Mouse (Mus musculus): Measurements from ENCODE around the gene Ugt1a1. TPM values are rescaled to one million over a fixed set of nuclear protein-coding genes. Genes with fewer than 3 reads are reported as not detected.

The Ugt1a1 gene
- polyA plus RNA-seq, 1 experiment from 2014 or later = not detected

GRCm38 (mm10) chr1:88212341-88213045 lies 734 bp downstream of the Ugt1a1 start:
- H3K4me3 ChIP-seq = no peak overlapping the region
- WGBS = 61% methylated on average over 8 of the region's 8 CpGs
- H3K9me3 ChIP-seq = peaks cover 58% of the 10 kb centered on the region
- no peaks in the 10 kb centered on the region for H3K36me3 ChIP-seq
- no peak overlapping the region for H3K4me2 ChIP-seq (replicated peaks)
- no peak overlapping the region for H3K9ac ChIP-seq (replicated peaks)
- no peaks in the 10 kb centered on the region for H3K27me3 ChIP-seq
- no peak overlapping the region for H3K27ac ChIP-seq (replicated peaks)
- ATAC-seq (ENCODE audit: low FRiP score, low read depth) = no peak
- H3K4me1 ChIP-seq = no peaks in the 10 kb centered on the region

DNA sequence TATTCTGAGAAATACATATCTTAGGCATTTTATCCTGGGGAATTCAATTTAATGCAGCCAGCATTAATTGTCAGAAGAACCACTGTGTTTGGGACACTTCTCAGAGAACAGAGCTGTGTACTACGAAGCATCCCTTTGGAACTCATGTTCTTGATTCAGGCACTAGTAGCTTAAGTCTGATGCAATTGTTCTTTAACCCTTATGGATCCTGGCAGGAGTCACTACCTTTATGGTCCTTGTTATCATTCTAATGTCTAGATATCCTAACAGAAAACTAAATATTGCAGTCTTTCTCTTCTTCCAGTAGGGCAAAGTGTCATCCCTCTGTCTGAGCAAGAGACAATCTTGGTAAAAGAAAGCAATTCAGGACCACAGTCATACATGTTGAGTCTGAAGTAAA lies 1.3 kb downstream of the Ugt1a1 start:
- Histone ChIP-seq H3K4me1 (no peaks in the 10 kb centered on the region), H3K9ac (replicated peaks) (no peak overlapping the region), H3K36me3 (no peaks in the 10 kb centered on the region), H3K4me2 (replicated peaks) (no peak overlapping the region), H3K27me3 (no peaks in the 10 kb centered on the region), H3K9me3 (peaks cover 60% of the 10 kb centered on the region), H3K27ac (replicated peaks) (no peak overlapping the region), H3K4me3 (no peak overlapping the region)
- ATAC-seq (ENCODE audit: low FRiP score, low read depth) = no peak
- WGBS = 73% methylated on average over 1 of the region's 1 CpGs

GRCm38 (mm10) chr1:88213766-88214461 lies 2.2 kb downstream of the Ugt1a1 start:
- H3K27ac ChIP-seq (replicated peaks) = no peak overlapping the region
- H3K4me1 ChIP-seq = no peaks in the 10 kb centered on the region
- peaks cover 60% of the 10 kb centered on the region for H3K9me3 ChIP-seq
- no peak overlapping the region for H3K4me2 ChIP-seq (replicated peaks)
- H3K4me3 ChIP-seq = no peak overlapping the region
- no peaks in the 10 kb centered on the region for H3K27me3 ChIP-seq
- H3K36me3 ChIP-seq = no peaks in the 10 kb centered on the region
- ATAC-seq (ENCODE audit: low FRiP score, low read depth) = 0 out of 2 replicates have a peak, but pooled peaks have one; percentile 7
- H3K9ac ChIP-seq (replicated peaks) = no peak overlapping the region
- 79% methylated on average over 2 of the region's 2 CpGs for WGBS

GRCm38 (mm10) chr1:88214462-88214952 lies 2.7 kb downstream of the Ugt1a1 start:
- peaks cover 60% of the 10 kb centered on the region for H3K9me3 ChIP-seq
- H3K4me2 ChIP-seq (replicated peaks) = no peak overlapping the region
- no peaks in the 10 kb centered on the region for H3K27me3 ChIP-seq
- H3K27ac ChIP-seq (replicated peaks) = no peak overlapping the region
- H3K4me3 ChIP-seq = no peak overlapping the region
- WGBS = 76% methylated on average over 2 of the region's 2 CpGs
- ATAC-seq (ENCODE audit: low FRiP score, low read depth) = 0 out of 2 replicates have a peak, but pooled peaks have one; percentile 10
- H3K4me1 ChIP-seq = no peaks in the 10 kb centered on the region
- no peaks in the 10 kb centered on the region for H3K36me3 ChIP-seq
- no peak overlapping the region for H3K9ac ChIP-seq (replicated peaks)

GRCm38 (mm10) chr1:88215466-88216380 lies 4.0 kb downstream of the Ugt1a1 start:
- Histone ChIP-seq H3K9me3 (peaks cover 60% of the 10 kb centered on the region), H3K36me3 (no peaks in the 10 kb centered on the region), H3K27me3 (no peaks in the 10 kb centered on the region), H3K27ac (replicated peaks) (no peak overlapping the region), H3K4me3 (no peak overlapping the region), H3K4me2 (replicated peaks) (no peak overlapping the region), H3K9ac (replicated peaks) (no peak overlapping the region), H3K4me1 (no peaks in the 10 kb centered on the region)
- ATAC-seq (ENCODE audit: low FRiP score, low read depth) = no peak
- 69% methylated on average over 10 of the region's 10 CpGs for WGBS

GRCm38 (mm10) chr1:88216551-88216950 lies 4.8 kb downstream of the Ugt1a1 start:
- no peak overlapping the region for H3K4me2 ChIP-seq (replicated peaks)
- no peak for ATAC-seq (ENCODE audit: low FRiP score, low read depth)
- H3K27ac ChIP-seq (replicated peaks) = no peak overlapping the region
- no peaks in the 10 kb centered on the region for H3K36me3 ChIP-seq
- WGBS = 52% methylated on average over 2 of the region's 2 CpGs
- no peaks in the 10 kb centered on the region for H3K4me1 ChIP-seq
- peaks cover 57% of the 10 kb centered on the region for H3K9me3 ChIP-seq
- no peak overlapping the region for H3K9ac ChIP-seq (replicated peaks)
- no peak overlapping the region for H3K4me3 ChIP-seq
- no peaks in the 10 kb centered on the region for H3K27me3 ChIP-seq

- WGBS = 62% methylated on average over 2 of the region's 2 CpGs
- H3K4me1 ChIP-seq = no peaks in the 10 kb centered on the region
- no peak for ATAC-seq (ENCODE audit: low FRiP score, low read depth)
- no peaks in the 10 kb centered on the region for H3K36me3 ChIP-seq
- H3K27ac ChIP-seq (replicated peaks) = no peak overlapping the region
- H3K27me3 ChIP-seq = no peaks in the 10 kb centered on the region
- peaks cover 54% of the 10 kb centered on the region for H3K9me3 ChIP-seq
- no peak overlapping the region for H3K4me3 ChIP-seq
- no peak overlapping the region for H3K9ac ChIP-seq (replicated peaks)
- H3K4me2 ChIP-seq (replicated peaks) = no peak overlapping the region
These were observed 5.4 kb downstream of the Ugt1a1 start for GRCm38 (mm10) chr1:88217144-88217543.

- H3K27ac ChIP-seq (replicated peaks) = no peak overlapping the region
- no peak overlapping the region for H3K4me3 ChIP-seq
- H3K36me3 ChIP-seq = no peaks in the 10 kb centered on the region
- no peak overlapping the region for H3K9ac ChIP-seq (replicated peaks)
- 40% methylated on average over 3 of the region's 3 CpGs for WGBS
- H3K27me3 ChIP-seq = no peaks in the 10 kb centered on the region
- H3K9me3 ChIP-seq = peaks cover 52% of the 10 kb centered on the region
- H3K4me2 ChIP-seq (replicated peaks) = no peak overlapping the region
- H3K4me1 ChIP-seq = no peaks in the 10 kb centered on the region
- ATAC-seq (ENCODE audit: low FRiP score, low read depth) = no peak
These were observed 5.8 kb downstream of the Ugt1a1 start for GRCm38 (mm10) chr1:88217576-88217975.

GRCm38 (mm10) chr1:88218051-88218450 lies 6.3 kb downstream of the Ugt1a1 start:
- 75% methylated on average over 9 of the region's 9 CpGs for WGBS
- H3K9me3 ChIP-seq = peaks cover 47% of the 10 kb centered on the region
- H3K4me2 ChIP-seq (replicated peaks) = no peak overlapping the region
- H3K27ac ChIP-seq (replicated peaks) = no peak overlapping the region
- ATAC-seq (ENCODE audit: low FRiP score, low read depth) = no peak
- no peaks in the 10 kb centered on the region for H3K27me3 ChIP-seq
- H3K4me1 ChIP-seq = no peaks in the 10 kb centered on the region
- H3K36me3 ChIP-seq = no peaks in the 10 kb centered on the region
- H3K9ac ChIP-seq (replicated peaks) = no peak overlapping the region
- no peak overlapping the region for H3K4me3 ChIP-seq

GRCm38 (mm10) chr1:88218591-88218990 lies 6.8 kb downstream of the Ugt1a1 start:
- Histone ChIP-seq H3K27me3 (no peaks in the 10 kb centered on the region), H3K4me1 (no peaks in the 10 kb centered on the region), H3K4me3 (no peak overlapping the region), H3K27ac (replicated peaks) (no peak overlapping the region), H3K9ac (replicated peaks) (no peak overlapping the region), H3K9me3 (peaks cover 41% of the 10 kb centered on the region), H3K4me2 (replicated peaks) (no peak overlapping the region), H3K36me3 (no peaks in the 10 kb centered on the region)
- WGBS = 49% methylated on average over 4 of the region's 4 CpGs
- no peak for ATAC-seq (ENCODE audit: low FRiP score, low read depth)

DNA sequence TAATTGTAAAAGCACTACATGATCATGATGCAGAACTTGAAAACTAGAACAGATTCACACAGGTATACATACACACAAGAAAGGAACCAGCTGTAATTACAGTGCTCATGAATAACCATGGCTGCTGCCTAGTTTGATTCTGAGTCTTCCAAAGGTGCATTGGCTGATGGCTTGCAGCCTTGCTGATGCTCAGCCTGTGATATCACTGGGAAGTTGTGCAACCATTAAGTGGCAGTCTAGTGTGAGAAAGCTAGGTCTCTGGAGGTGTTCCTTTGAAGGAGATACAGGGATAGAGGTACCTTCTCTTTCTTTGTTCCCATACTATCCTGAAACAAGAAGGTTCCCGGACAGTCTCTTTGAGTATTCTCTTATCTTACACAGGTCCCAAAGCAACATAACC lies 7.3 kb downstream of the Ugt1a1 start:
- H3K9me3 ChIP-seq = peaks cover 37% of the 10 kb centered on the region
- no peak overlapping the region for H3K27ac ChIP-seq (replicated peaks)
- H3K9ac ChIP-seq (replicated peaks) = no peak overlapping the region
- no peak for ATAC-seq (ENCODE audit: low FRiP score, low read depth)
- H3K4me1 ChIP-seq = no peaks in the 10 kb centered on the region
- WGBS = 15% methylated on average over 1 of the region's 1 CpGs
- no peak overlapping the region for H3K4me2 ChIP-seq (replicated peaks)
- no peaks in the 10 kb centered on the region for H3K36me3 ChIP-seq
- no peak overlapping the region for H3K4me3 ChIP-seq
- no peaks in the 10 kb centered on the region for H3K27me3 ChIP-seq

DNA sequence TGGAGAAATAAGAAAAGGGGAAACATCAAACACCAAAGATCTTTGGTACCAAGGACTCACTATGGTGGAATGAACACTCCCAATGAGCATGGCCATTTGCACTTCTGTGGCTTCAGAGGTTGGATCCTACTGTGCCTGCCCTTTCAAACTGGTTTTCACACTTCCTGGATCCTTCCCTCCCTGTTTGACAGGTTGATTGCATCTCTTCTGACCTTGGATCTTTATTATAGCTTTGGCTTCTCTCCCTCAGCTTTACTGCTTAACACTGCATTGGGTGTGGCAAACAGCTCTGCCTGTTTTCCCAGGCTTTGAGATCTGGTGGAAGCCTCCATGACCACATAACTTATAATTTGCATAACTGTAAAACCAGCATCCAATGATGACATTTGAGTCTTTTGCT lies 8.6 kb downstream of the Ugt1a1 start:
- no peak overlapping the region for H3K4me2 ChIP-seq (replicated peaks)
- H3K9me3 ChIP-seq = peaks cover 27% of the 10 kb centered on the region
- H3K27ac ChIP-seq (replicated peaks) = no peak overlapping the region
- no peak for ATAC-seq (ENCODE audit: low FRiP score, low read depth)
- H3K9ac ChIP-seq (replicated peaks) = no peak overlapping the region
- no peaks in the 10 kb centered on the region for H3K27me3 ChIP-seq
- H3K36me3 ChIP-seq = no peaks in the 10 kb centered on the region
- H3K4me3 ChIP-seq = no peak overlapping the region
- no peaks in the 10 kb centered on the region for H3K4me1 ChIP-seq
